Mouse (Mus musculus): ENCODE data around the gene Kcnc3. TPM values are rescaled to one million over a fixed set of nuclear protein-coding genes. Genes with fewer than 3 reads are reported as not detected.
A peak's percentile ranks its signal among the peaks of the same experiment; 100 is the strongest.

Gene Kcnc3
- polyA plus RNA-seq, 1 experiment from 2014 or later = 2.3 TPM

DNA sequence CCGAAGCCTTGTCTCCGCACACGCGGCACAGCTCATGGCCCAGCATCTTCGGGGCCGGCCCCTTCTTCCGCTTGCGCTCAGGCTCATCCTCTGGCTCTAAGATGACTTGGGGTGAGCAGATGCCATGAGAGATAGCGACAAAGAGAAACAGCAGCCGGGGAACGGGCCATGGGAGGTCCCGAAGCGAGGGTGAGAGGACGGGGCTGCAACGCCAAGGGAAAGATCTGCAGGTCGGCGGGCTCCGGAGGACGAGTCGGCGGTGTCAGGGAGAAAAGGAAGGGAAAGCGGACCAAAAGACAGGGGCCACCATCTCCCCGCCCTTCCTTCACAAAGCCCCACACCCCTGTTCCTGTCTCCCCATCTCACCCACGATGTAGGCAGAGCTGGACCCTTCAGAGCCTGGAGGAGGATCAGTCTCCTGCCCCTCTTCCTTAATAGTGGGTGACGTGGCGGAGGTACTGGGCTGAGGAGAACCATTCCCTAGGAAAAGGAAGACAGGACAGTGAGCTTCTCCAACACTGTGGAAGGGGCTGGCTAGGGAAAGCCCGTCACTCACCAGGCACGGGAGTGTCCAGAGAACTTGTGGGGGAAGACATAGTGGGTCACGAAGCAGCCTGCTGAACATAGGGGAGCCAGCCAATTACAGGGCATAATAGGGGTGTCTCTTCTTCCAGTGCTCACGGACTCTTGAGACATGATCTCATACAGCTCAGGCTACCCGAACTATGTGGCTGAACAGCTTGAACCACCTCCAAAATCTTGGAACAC, 38.1 kb upstream of the Kcnc3 start:
- Histone ChIP-seq H3K4me3 (peak overlapping the region; percentile 83; the same call in 1 of the 2 replicates), H3K9ac (replicated peaks) (no peak overlapping the region), H3K4me2 (replicated peaks) (peak overlapping the region; percentile 60), H3K27me3 (peaks cover 8% of the 10 kb centered on the region; the same call in 1 of the 2 replicates), H3K27ac (replicated peaks) (no peak overlapping the region), H3K36me3 (peaks cover 31% of the 10 kb centered on the region), H3K9me3 (no peaks in the 10 kb centered on the region), H3K4me1 (peaks cover 21% of the 10 kb centered on the region)
- no peak for ATAC-seq (ENCODE audit: low FRiP score, low read depth)
- 86% methylated on average over 31 of the region's 31 CpGs for WGBS

DNA sequence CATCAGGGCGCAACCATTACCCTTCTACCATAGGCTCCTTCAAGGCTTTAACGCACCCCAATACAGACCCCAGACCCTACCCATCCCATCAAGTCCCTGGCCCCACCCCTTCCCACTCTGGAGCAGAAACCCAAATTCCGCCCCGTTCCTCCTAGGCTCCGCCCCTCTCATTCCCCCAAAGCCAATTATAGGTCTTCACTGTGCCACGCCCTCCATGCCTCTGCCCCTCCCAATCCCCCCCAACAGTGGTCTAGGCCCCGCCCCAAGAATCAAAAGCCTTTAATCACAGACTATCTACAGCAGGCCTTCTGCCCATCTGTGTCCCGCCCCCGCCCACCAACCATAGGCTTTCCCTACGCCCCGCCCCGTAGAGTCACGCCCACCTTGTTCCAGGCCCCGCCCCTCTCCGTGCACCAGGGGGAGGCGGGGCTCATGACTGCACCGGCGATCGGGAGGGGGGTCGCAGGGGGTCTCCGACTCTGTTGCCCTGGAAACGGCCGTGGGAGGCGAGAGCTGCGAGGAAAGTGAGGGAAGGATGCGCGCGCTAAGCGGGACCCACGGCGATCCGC, 37.2 kb upstream of the Kcnc3 start:
- Histone ChIP-seq H3K27me3 (peaks cover 8% of the 10 kb centered on the region; the same call in 1 of the 2 replicates), H3K4me2 (replicated peaks) (peak overlapping the region; percentile 60), H3K27ac (replicated peaks) (peak overlapping the region; percentile 90), H3K9me3 (no peaks in the 10 kb centered on the region), H3K4me1 (peaks cover 13% of the 10 kb centered on the region), H3K4me3 (peak overlapping the region; percentile 83), H3K9ac (replicated peaks) (peak overlapping the region; percentile 64), H3K36me3 (peaks cover 31% of the 10 kb centered on the region)
- under 1% methylated on average over 32 of the region's 32 CpGs for WGBS
- peak; percentile 71 for ATAC-seq (ENCODE audit: low FRiP score, low read depth)

DNA sequence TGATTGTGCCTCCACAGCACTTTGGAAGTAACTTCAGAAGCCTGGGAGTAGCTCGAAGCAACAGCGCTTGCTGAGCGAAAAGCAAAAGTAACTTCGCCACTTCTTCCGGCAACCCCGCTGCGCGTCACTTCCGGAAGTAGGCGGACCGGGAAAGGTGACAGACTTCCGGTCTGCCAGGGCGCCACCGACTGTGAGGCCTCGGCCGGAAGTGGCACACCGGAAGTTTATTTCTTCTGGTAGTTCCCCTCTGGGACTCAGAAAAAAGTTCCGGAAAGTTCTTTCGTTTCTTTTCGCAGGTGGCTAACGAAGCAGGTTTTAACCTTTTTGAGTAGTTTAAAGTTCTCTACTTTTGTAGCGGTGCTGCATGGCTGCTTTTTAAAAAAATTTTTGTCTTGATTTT, 36.6 kb upstream of the Kcnc3 start, which contains the start of gene Nr1h2:
Gene Nr1h2 (minus strand): TSS at position 126 of the 400 bp plus-strand sequence.
- Histone ChIP-seq H3K9ac (replicated peaks) (peak within 1 kb of the TSS; percentile 64), H3K27ac (replicated peaks) (peak within 1 kb of the TSS; percentile 90), H3K27me3 (peaks cover 8% of the 10 kb centered on the region; the same call in 1 of the 2 replicates), H3K36me3 (peaks cover 31% of the 10 kb centered on the region), H3K4me3 (peak within 1 kb of the TSS; percentile 83), H3K9me3 (no peaks in the 10 kb centered on the region), H3K4me1 (peaks cover 13% of the 10 kb centered on the region), H3K4me2 (replicated peaks) (peak within 1 kb of the TSS; percentile 60)
- under 1% methylated on average over 22 of the region's 22 CpGs for WGBS
- ATAC-seq (ENCODE audit: low FRiP score, low read depth) = peak; percentile 71

DNA sequence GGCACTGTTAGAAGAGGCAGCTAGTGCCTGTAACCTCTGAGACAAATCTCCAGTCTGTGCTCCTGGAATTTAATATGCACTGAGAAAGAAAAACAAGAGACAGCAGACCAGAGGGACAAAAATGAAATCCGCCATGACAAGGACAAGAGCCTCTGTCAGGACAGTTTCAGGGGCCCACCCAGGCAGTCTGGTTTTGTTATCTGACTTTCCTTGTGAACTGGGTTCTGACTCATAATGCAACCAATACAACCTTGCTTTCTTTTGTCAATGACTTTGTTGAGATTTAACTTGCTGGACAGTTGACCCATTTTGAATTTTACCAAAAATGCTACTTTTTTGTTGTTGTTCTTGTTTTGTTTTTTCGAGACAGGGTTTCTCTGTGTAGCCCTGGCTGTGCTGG, 32.8 kb upstream of the Kcnc3 start:
- Histone ChIP-seq H3K9ac (replicated peaks) (no peak overlapping the region), H3K4me2 (replicated peaks) (no peak overlapping the region), H3K27ac (replicated peaks) (no peak overlapping the region), H3K36me3 (no peaks in the 10 kb centered on the region), H3K27me3 (peaks cover 8% of the 10 kb centered on the region; the same call in 1 of the 2 replicates), H3K9me3 (no peaks in the 10 kb centered on the region), H3K4me3 (no peak overlapping the region), H3K4me1 (peaks cover 10% of the 10 kb centered on the region)
- ATAC-seq (ENCODE audit: low FRiP score, low read depth) = no peak
- WGBS = 75% methylated on average over 2 of the region's 2 CpGs

DNA sequence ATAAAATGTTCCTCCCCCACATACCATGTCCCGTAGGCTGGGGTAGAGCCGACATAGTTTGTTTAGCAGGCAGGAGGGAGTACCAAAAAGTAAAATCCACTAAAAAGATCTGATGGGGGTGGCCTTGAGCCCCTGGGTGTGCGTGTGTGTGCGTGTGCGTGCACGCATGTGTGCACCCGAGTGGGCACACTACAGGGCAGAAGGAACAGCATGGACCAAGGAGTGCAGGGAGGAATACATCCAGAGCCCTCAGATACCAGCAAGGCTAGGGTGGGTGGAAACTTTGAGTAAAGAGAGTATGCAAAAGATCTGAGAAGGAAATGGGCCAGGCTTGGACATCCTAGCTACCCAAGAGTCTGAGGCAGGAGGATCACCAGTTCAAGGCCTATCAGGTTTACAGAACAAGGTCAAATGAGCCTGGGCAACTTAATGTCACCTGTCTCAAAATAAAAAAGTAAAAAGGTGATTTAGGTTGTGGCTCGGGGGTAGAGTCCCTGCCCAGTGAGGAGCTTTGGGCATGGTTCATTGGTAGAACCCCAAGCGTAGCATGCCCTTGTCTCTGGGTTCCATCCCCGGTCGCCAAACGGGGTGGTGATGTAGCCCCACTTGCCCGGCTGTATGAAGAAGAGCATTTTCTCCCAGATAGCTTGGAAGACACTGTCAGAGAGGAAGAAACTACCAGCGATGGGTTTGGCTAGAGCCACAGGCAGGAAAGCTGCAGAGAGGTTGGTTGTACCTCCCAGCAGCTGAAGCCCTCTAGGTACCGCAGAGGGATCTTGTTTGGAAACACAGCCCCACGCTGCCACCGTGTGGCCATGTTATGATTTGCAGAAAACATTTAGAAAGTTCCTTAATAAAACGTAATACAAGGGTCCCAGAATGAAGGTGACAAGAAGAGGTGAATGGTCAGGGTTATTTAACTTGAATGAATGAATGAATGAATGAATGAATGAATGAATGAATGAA, 29.7 kb upstream of the Kcnc3 start:
- H3K4me3 ChIP-seq = no peak overlapping the region
- H3K4me2 ChIP-seq (replicated peaks) = no peak overlapping the region
- H3K27me3 ChIP-seq = peaks cover 2% of the 10 kb centered on the region; the same call in 1 of the 2 replicates
- peak; percentile 41; the same call in 1 of the 2 replicates for ATAC-seq (ENCODE audit: low FRiP score, low read depth)
- no peaks in the 10 kb centered on the region for H3K36me3 ChIP-seq
- WGBS = 52% methylated on average over 18 of the region's 18 CpGs
- H3K4me1 ChIP-seq = no peaks in the 10 kb centered on the region
- no peaks in the 10 kb centered on the region for H3K9me3 ChIP-seq
- no peak overlapping the region for H3K9ac ChIP-seq (replicated peaks)
- H3K27ac ChIP-seq (replicated peaks) = no peak overlapping the region

DNA sequence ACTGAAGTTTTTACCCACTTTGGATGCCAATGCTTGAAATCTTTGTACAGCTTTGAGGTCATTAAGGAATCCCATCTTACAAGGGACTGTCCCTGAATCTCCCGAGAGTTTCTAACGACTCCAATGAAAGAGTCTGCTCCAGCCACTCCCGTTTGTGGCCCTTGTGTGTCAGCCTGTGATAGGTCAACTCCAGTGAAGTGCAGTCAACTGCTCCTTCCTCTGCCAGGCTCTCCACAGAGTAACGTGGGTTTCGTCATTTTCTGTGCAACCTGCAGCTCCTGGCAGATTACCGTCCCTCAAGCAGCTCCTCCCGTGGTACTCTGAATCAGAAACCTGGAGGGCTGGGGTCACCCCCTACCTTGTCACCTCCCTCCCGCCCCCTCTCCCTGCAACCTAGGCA, 27.2 kb upstream of the Kcnc3 start:
- 53% methylated on average over 8 of the region's 8 CpGs for WGBS
- H3K36me3 ChIP-seq = no peaks in the 10 kb centered on the region
- no peak for ATAC-seq (ENCODE audit: low FRiP score, low read depth)
- H3K4me3 ChIP-seq = no peak overlapping the region
- H3K9ac ChIP-seq (replicated peaks) = no peak overlapping the region
- no peaks in the 10 kb centered on the region for H3K4me1 ChIP-seq
- no peaks in the 10 kb centered on the region for H3K9me3 ChIP-seq
- H3K27me3 ChIP-seq = no peaks in the 10 kb centered on the region
- H3K27ac ChIP-seq (replicated peaks) = no peak overlapping the region
- H3K4me2 ChIP-seq (replicated peaks) = no peak overlapping the region

DNA sequence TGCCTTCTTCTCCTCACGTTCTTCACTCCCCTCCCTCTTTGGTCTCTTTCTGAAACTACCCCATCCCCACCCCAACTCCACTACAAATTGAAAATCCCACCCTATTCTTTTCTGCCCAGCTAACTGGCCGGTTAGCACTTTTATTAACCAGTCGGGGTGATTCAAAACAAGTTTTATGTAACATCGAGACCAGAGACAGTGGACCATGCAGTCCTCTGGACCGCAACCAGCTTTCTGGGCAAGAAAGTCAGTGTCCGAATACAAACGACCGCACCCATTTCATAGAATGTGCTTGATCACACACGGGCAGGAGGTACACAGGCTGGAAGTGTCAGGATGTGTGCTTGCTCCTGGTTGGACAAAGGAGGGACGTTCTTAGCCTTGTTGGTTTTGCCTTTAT, 26.0 kb upstream of the Kcnc3 start:
- no peak for ATAC-seq (ENCODE audit: low FRiP score, low read depth)
- Histone ChIP-seq H3K4me2 (replicated peaks) (no peak overlapping the region), H3K27me3 (no peaks in the 10 kb centered on the region), H3K27ac (replicated peaks) (no peak overlapping the region), H3K9ac (replicated peaks) (no peak overlapping the region), H3K4me1 (no peaks in the 10 kb centered on the region), H3K9me3 (no peaks in the 10 kb centered on the region), H3K4me3 (no peak overlapping the region), H3K36me3 (no peaks in the 10 kb centered on the region)
- 82% methylated on average over 10 of the region's 10 CpGs for WGBS

DNA sequence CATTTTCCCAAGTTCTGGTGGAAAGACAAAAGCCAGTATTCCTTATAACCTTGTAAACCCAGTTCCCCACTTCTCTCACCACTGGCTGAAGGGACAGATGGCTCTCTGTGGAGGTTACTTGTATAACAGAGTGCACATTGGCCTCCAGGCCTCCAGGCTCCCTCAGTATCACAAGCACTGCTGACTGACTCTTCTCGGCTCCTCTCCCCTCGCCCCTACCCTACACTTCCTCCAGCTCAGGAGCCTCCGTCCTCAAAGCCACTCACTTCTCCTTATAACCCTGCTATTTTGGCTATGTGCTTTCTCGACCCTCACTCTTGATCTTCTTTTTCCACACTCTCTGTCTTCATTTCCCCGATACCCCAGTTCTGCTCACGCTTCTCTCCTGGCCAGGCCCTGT, 25.1 kb upstream of the Kcnc3 start:
- H3K4me2 ChIP-seq (replicated peaks) = no peak overlapping the region
- 77% methylated on average over 6 of the region's 6 CpGs for WGBS

DNA sequence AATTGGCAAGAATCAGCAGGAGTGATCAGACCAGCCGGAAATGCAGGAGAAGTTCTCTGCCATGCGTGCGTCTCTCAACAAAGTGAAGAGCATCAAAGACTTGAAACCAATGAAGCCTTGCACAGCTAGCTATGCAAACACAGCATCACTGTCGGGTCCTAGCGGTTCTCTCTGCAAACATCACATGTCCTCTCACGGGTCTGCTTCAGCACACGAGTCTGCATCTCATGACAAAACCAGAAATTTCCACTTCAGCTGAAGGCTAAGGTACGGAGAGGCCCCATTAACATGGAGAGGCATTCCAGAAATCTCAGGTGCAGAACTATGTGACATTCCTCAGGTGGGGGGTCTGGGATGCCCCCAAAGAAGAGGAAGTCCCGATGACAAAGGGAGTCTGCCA, 21.7 kb upstream of the Kcnc3 start:
- H3K4me3 ChIP-seq = no peak overlapping the region
- H3K9me3 ChIP-seq = no peaks in the 10 kb centered on the region
- no peaks in the 10 kb centered on the region; the same call in none of the 2 replicates for H3K27me3 ChIP-seq
- H3K9ac ChIP-seq (replicated peaks) = no peak overlapping the region
- WGBS = 75% methylated on average over 9 of the region's 9 CpGs
- peaks cover 3% of the 10 kb centered on the region; the same call in 1 of the 2 replicates for H3K4me1 ChIP-seq
- ATAC-seq (ENCODE audit: low FRiP score, low read depth) = no peak
- no peaks in the 10 kb centered on the region for H3K36me3 ChIP-seq
- H3K27ac ChIP-seq (replicated peaks) = no peak overlapping the region
- no peak overlapping the region for H3K4me2 ChIP-seq (replicated peaks)

More for the DNA sequence above, 25.1 kb upstream of the Kcnc3 start:
- Histone ChIP-seq H3K4me3 (no peak overlapping the region), H3K36me3 (no peaks in the 10 kb centered on the region), H3K4me1 (no peaks in the 10 kb centered on the region), H3K9me3 (no peaks in the 10 kb centered on the region), H3K9ac (replicated peaks) (no peak overlapping the region), H3K27me3 (no peaks in the 10 kb centered on the region; the same call in 1 of the 2 replicates), H3K27ac (replicated peaks) (no peak overlapping the region)
- ATAC-seq (ENCODE audit: low FRiP score, low read depth) = no peak

DNA sequence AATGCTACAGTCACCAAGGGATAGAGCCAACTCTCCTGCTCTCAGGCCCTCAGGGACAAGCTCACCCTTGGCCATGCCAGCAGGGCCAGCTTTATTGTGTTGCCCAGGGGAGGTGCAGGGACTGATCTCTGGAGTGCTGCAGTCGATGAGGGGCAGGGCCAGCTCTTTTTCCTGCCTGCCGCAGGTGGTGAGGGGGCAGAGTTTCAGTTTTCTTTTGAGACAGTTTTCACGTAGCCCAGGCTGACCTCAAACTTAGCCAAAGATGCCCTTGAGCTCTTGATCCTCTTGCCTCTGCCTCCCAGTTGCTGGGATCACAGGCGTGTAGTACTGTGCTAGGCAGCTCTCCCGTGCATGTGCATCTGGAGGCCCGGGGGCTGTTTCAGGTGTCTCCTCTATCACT, 19.5 kb upstream of the Kcnc3 start:
- no peak overlapping the region for H3K4me3 ChIP-seq
- no peak overlapping the region for H3K27ac ChIP-seq (replicated peaks)
- no peaks in the 10 kb centered on the region for H3K9me3 ChIP-seq
- WGBS = 84% methylated on average over 6 of the region's 6 CpGs
- H3K4me1 ChIP-seq = peaks cover 3% of the 10 kb centered on the region; the same call in 1 of the 2 replicates
- ATAC-seq (ENCODE audit: low FRiP score, low read depth) = no peak
- no peak overlapping the region for H3K4me2 ChIP-seq (replicated peaks)
- no peaks in the 10 kb centered on the region; the same call in none of the 2 replicates for H3K27me3 ChIP-seq
- H3K36me3 ChIP-seq = no peaks in the 10 kb centered on the region
- no peak overlapping the region for H3K9ac ChIP-seq (replicated peaks)

DNA sequence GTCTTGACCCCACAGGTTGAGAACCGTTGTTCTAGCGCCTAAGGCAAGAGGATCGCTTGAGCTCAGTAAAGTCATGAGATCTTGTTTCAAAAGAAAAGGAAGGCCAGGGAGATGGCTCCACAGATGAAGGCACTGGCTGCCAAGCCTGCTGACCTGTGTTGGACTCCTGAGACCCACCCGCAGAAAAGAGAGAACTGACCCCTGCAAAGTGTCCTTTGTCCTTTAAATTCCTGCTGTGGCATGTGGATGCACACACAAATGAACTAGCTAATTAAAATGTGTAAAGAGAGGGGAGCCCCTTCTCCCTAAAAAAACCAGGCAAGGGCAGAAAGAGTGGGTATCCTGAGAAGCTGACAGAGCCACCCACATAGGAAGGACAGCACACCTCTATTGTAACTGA, 18.7 kb upstream of the Kcnc3 start:
- Histone ChIP-seq H3K9me3 (no peaks in the 10 kb centered on the region), H3K4me1 (peaks cover 3% of the 10 kb centered on the region; the same call in 1 of the 2 replicates), H3K27me3 (no peaks in the 10 kb centered on the region; the same call in none of the 2 replicates), H3K9ac (replicated peaks) (no peak overlapping the region), H3K4me3 (no peak overlapping the region), H3K36me3 (no peaks in the 10 kb centered on the region), H3K27ac (replicated peaks) (no peak overlapping the region), H3K4me2 (replicated peaks) (no peak overlapping the region)
- 35% methylated on average over 4 of the region's 4 CpGs for WGBS
- no peak for ATAC-seq (ENCODE audit: low FRiP score, low read depth)
